In the genomic region with DNA sequence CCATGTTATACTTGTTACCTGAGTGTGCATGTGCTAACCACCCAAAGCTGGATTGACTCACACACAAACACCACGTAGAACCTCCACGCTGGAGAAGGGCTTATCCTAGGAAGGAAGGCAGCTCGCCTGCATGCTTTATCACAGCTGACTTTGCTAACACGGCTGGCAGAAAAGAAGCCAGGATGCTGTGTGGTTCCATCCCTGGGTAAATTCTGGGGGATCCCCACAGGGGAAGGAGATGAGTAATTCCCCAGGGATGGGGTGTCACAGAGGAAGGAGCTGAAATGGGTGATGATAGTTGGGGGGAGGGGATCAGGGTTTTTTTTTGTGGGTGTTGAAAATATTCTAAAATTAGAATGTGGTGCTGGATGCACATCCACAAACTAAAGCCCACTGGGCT, we compare ENCODE assay signal across 21 mouse cellular contexts. TPM values are rescaled to one million over a fixed set of nuclear protein-coding genes. Genes with fewer than 3 reads are reported as not detected.
A peak's percentile ranks its signal among the peaks of the same experiment; 100 is the strongest.
DNase-seq lines count a peak whose midpoint lies in the region; ATAC-seq and TF ChIP-seq lines count a peak whose summit lies in the region.
"Had no signal": no experiment of that assay in that cellular context is flagged by ENCODE, and none has a peak within 500 bp of the region (broad histone marks: within the 10 kb centered on the region; RNA-seq: fewer than 3 reads in every experiment).

No protein-coding gene starts in this region.

- H3K4me3 ChIP-seq in forebrain, postnatal 0 days (ENCODE audit: low read depth, low read length): no peak overlapping the region
- no peak overlapping the region for H3K4me3 ChIP-seq in forebrain, embryonic 15.5 days
- H3K4me3 ChIP-seq in CH12.LX (replicated peaks in 1 of 3; ENCODE audit: low read depth in 2 of 3, low read length in 2 of 3, poor library complexity in 1 of 3): no peak overlapping the region

- TF ChIP-seq CTCF in forebrain, postnatal 0 days (IDR thresholded peaks at IDR 0.05; ENCODE audit: low read depth): no peak
- TF ChIP-seq CTCF in CH12.LX (conservative IDR thresholded peaks at IDR 0.05 in 1 of 2, IDR thresholded peaks at IDR 0.05 in 1 of 2; ENCODE audit: low read depth in 2 of 2, low read length in 2 of 2): no peak

- dilution Hi-C loops in CH12.LX (cut with MboI; ENCODE audit: extremely low pct_ligation_motif_present, extremely low pct_unique_long_range_greater_than_20kb, low sequenced_read_pairs): no loop called here

- H3K27ac ChIP-seq in forebrain, postnatal 0 days (ENCODE audit: low read depth, low read length): peak overlapping the region; percentile 40; the same call in 1 of the 2 replicates
- no peak overlapping the region; the same call in 1 of the 2 replicates for H3K27ac ChIP-seq in forebrain, embryonic 15.5 days (replicated peaks)
- no peak overlapping the region for H3K27ac ChIP-seq in CH12.LX (ENCODE audit: insufficient read depth, low read depth)

- ATAC-seq in forebrain, postnatal 0 days: no peak
- no peak for ATAC-seq in forebrain, embryonic 15.5 days (replicated peaks)
- ATAC-seq: activated CD4-positive, CD25-positive, alpha-beta regulatory T cell, adult 4 months; CD4-positive, CD25-positive, alpha-beta regulatory T cell, adult 4 months; Patski had no signal

- H3K79me2 ChIP-seq in CH12.LX (replicated peaks; ENCODE audit: control insufficient read depth, extremely low read depth, insufficient read depth, poor library complexity, severe bottlenecking): no peaks in the 10 kb centered on the region

- H3K36me3 ChIP-seq in forebrain, postnatal 0 days (ENCODE audit: insufficient read depth): peaks cover 11% of the 10 kb centered on the region; the same call in 1 of the 2 replicates
- no peaks in the 10 kb centered on the region for H3K36me3 ChIP-seq in forebrain, embryonic 15.5 days
- H3K36me3 ChIP-seq in CH12.LX (replicated peaks in 1 of 2; ENCODE audit: control insufficient read depth in 1 of 2, insufficient read depth in 1 of 2, low read length in 1 of 2): peaks cover under 1 to 11% of the 10 kb centered on the region in 2 experiments

- in situ Hi-C loops in CH12.LX (cut with MboI; ENCODE audit: low pct_ligation_motif_present, low pct_unique_long_range_greater_than_20kb, low sequenced_read_pairs): no loop called here

- H3K27me3 ChIP-seq in forebrain, postnatal 0 days (ENCODE audit: insufficient read depth, low read length): peaks cover 9% of the 10 kb centered on the region; the same call in 1 of the 2 replicates
- peaks cover 15% of the 10 kb centered on the region for H3K27me3 ChIP-seq in forebrain, embryonic 15.5 days
- H3K27me3 ChIP-seq in CH12.LX (replicated peaks): no peaks in the 10 kb centered on the region
- H3K27me3 ChIP-seq: Patski had no signal

- H3K4me2 ChIP-seq in forebrain, postnatal 0 days (ENCODE audit: low read depth): no peak overlapping the region
- no peak overlapping the region for H3K4me2 ChIP-seq in forebrain, embryonic 15.5 days (replicated peaks)
- H3K4me2 ChIP-seq in CH12.LX (ENCODE audit: insufficient read depth, low read depth, poor library complexity, severe bottlenecking): no peak overlapping the region

- peak; percentile 9 to 20 for DNase-seq in cerebellum, postnatal 14 days
- no peak for DNase-seq in cerebellum, postnatal 36 days
- DNase-seq in forebrain, postnatal 0 days: no peak
- DNase-seq in CH12.LX (ENCODE audit: extremely low read depth): no peak
- DNase-seq in brain, adult 2 months (ENCODE audit: low read depth, low spot score): peak; percentile 62
- no peak for DNase-seq in ovary, postnatal 36 days (ENCODE audit: low spot score)
- no peak for DNase-seq in layer of hippocampus, postnatal 36 days
- DNase-seq: adrenal gland, adult 2 months; adrenal gland, adult 8-10 months; adrenal gland, postnatal 10 days; adrenal gland, postnatal 14 days; adrenal gland, postnatal 25 days; adrenal gland, postnatal 36 days; B cell, adult 2 months had no signal

- no peak overlapping the region for H3K9ac ChIP-seq in forebrain, postnatal 0 days
- H3K9ac ChIP-seq in forebrain, embryonic 15.5 days (replicated peaks): no peak overlapping the region
- H3K9ac ChIP-seq in CH12.LX (ENCODE audit: insufficient read depth, low read depth): no peak overlapping the region

- no peak for TF ChIP-seq POLR2A in CH12.LX (IDR thresholded peaks at IDR 0.05; ENCODE audit: low read depth, low read length)

- 69% methylated on average over 4 of the region's 4 CpGs for WGBS in forebrain, postnatal 0 days
- 75% methylated on average over 4 of the region's 4 CpGs for WGBS in forebrain, embryonic 15.5 days

- H3K4me1 ChIP-seq in forebrain, postnatal 0 days (ENCODE audit: insufficient read depth): no peaks in the 10 kb centered on the region
- peaks cover 6% of the 10 kb centered on the region for H3K4me1 ChIP-seq in forebrain, embryonic 15.5 days
- peaks cover 18 to 55% of the 10 kb centered on the region in 2 experiments for H3K4me1 ChIP-seq in CH12.LX (ENCODE audit: control insufficient read depth in 1 of 2, insufficient read depth in 2 of 2)

- no peak for TF ChIP-seq EP300 in CH12.LX (IDR thresholded peaks at IDR 0.05; ENCODE audit: low read length)

- H3K9me3 ChIP-seq in forebrain, postnatal 0 days (ENCODE audit: low read length): no peaks in the 10 kb centered on the region
- H3K9me3 ChIP-seq in forebrain, embryonic 15.5 days: no peaks in the 10 kb centered on the region
- no peaks in the 10 kb centered on the region for H3K9me3 ChIP-seq in CH12.LX (replicated peaks; ENCODE audit: low read length)
- H3K9me3 ChIP-seq: G1E had no signal

- no peak for TF ChIP-seq RAD21 in CH12.LX (IDR thresholded peaks at IDR 0.05; ENCODE audit: low read depth, low read length)

TF ChIP-seq in CH12.LX, 34 proteins besides CTCF, POLR2A, EP300 and RAD21:
- 0 out of 2 replicates have a peak, but pooled peaks have one; percentile 37 for TF ChIP-seq ZNF384 (IDR thresholded peaks at IDR 0.05; ENCODE audit: low read depth, low read length)
- peak; percentile 19; the same call in 1 of the 2 replicates for TF ChIP-seq MEF2A (IDR thresholded peaks at IDR 0.05; ENCODE audit: borderline replicate concordance, low read depth, low read length)
- TF ChIP-seq ZMIZ1 (IDR thresholded peaks at IDR 0.05; ENCODE audit: low read depth, low read length): no peak

RNA-seq across cellular contexts. Expression of a gene that starts 5.6 kb away (rescaled TPM):
- total RNA-seq in forebrain, postnatal 0 days (2014; rRNA removed): 0.38 TPM in 1 of 2 replicates, not detected in the other
- polyA plus RNA-seq in forebrain, postnatal 0 days (2015; fragmentation: Nextera tagmentation; extraction: Ambion mirVana): 0.25 TPM in 1 of 2 replicates, not detected in the other
- polyA plus RNA-seq in forebrain, embryonic 15.5 days (2015; fragmentation: Nextera tagmentation; extraction: Ambion mirVana): 1.0 and 1.1 TPM in 2 replicates
- total RNA-seq in CH12.LX (2012; rRNA removed): 0.17 TPM in 1 of 2 replicates, not detected in the other
- total RNA-seq in CH12.LX (2014; rRNA removed): not detected in 2 replicates
- polyA plus RNA-seq in CH12.LX (2012; ENCODE audit: insufficient read length, low read depth): 0.30 and 0.50 TPM in 2 replicates
- total RNA-seq in layer of hippocampus, postnatal 36 days (2021): not detected
- total RNA-seq: adrenal gland, postnatal 14 days; adrenal gland, postnatal 25 days; G1E; MEL had no signal
- polyA plus RNA-seq: activated CD4-positive, CD25-positive, alpha-beta regulatory T cell, adult 4 months; CD4-positive, CD25-positive, alpha-beta regulatory T cell, adult 4 months; cerebellum, adult 2 months; G1E had no signal

Comparison
In these comparisons a context has a peak if more than half of its experiments do, and no peak if none do; other contexts are left out.
1. DNase-seq: peak in cerebellum, postnatal 14 days (2 of 2) and brain, adult 2 months (single experiment); none in cerebellum, postnatal 36 days (0 of 2), forebrain, postnatal 0 days (single experiment), CH12.LX (single experiment), ovary, postnatal 36 days (single experiment) and layer of hippocampus, postnatal 36 days (0 of 2).